Mouse (Mus musculus): ENCODE data around the gene Nudc. TPM values are rescaled to one million over a fixed set of nuclear protein-coding genes. Genes with fewer than 3 reads are reported as not detected.

The Nudc gene
- polyA plus RNA-seq, 1 experiment, result 84.2 TPM

GRCm38 (mm10) chr4:133569291-133570065 is 23.7 kb upstream of the Nudc start:
- no peak overlapping the region; the same call in 1 of the 2 replicates for H3K27ac ChIP-seq (ENCODE audit: insufficient read depth, low read length)
- 0 out of 2 replicates have a peak, but pooled peaks cover 3% of the 10 kb centered on the region for H3K4me1 ChIP-seq (ENCODE audit: control insufficient read depth, insufficient read depth, low read length)
- no peak overlapping the region for H3K4me3 ChIP-seq (ENCODE audit: insufficient read depth, low read length)
- TF ChIP-seq POLR2A (IDR thresholded peaks at IDR 0.05; ENCODE audit: low read depth, low read length) (no peak), CTCF (IDR thresholded peaks at IDR 0.05; ENCODE audit: borderline replicate concordance, insufficient read depth, low read length) (no peak)

DNA sequence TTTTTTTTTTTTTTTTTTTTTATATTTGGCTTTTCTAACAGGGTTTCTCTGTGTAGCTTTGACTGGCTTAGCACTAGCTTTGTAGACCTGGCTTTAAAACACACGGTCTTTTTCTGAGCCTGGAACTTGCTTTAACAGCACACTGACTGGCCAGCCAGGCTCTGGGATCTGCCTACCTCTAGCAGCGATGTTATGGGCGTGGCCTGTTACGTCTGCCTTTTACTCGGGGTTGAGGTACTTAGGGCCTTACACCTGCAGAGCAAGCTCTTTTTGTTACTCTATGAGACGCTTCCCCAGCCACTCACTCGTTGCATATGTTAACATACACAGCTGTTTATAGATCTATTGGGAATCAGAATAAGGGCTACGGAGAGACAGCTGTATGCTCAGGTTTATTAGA is 21.5 kb upstream of the Nudc start:
- H3K4me3 ChIP-seq (ENCODE audit: insufficient read depth, low read length), result no peak overlapping the region
- no peak overlapping the region for H3K27ac ChIP-seq (ENCODE audit: insufficient read depth, low read length)
- 0 out of 2 replicates have a peak, but pooled peaks cover 3% of the 10 kb centered on the region for H3K4me1 ChIP-seq (ENCODE audit: control insufficient read depth, insufficient read depth, low read length)
- no peak for TF ChIP-seq POLR2A (IDR thresholded peaks at IDR 0.05; ENCODE audit: low read depth, low read length)
- no peak for TF ChIP-seq CTCF (IDR thresholded peaks at IDR 0.05; ENCODE audit: borderline replicate concordance, insufficient read depth, low read length)

GRCm38 (mm10) chr4:133563123-133563571 is 17.4 kb upstream of the Nudc start:
- H3K4me1 ChIP-seq (ENCODE audit: control insufficient read depth, insufficient read depth, low read length), result no peaks in the 10 kb centered on the region
- H3K4me3 ChIP-seq (ENCODE audit: insufficient read depth, low read length), result no peak overlapping the region
- TF ChIP-seq POLR2A (IDR thresholded peaks at IDR 0.05; ENCODE audit: low read depth, low read length), result no peak
- TF ChIP-seq CTCF (IDR thresholded peaks at IDR 0.05; ENCODE audit: borderline replicate concordance, insufficient read depth, low read length), result no peak
- H3K27ac ChIP-seq (ENCODE audit: insufficient read depth, low read length), result no peak overlapping the region

GRCm38 (mm10) chr4:133561622-133562021 is 15.8 kb upstream of the Nudc start:
- Histone ChIP-seq H3K27ac (ENCODE audit: insufficient read depth, low read length) (no peak overlapping the region), H3K4me3 (ENCODE audit: insufficient read depth, low read length) (no peak overlapping the region), H3K4me1 (ENCODE audit: control insufficient read depth, insufficient read depth, low read length) (no peaks in the 10 kb centered on the region)
- TF ChIP-seq POLR2A (IDR thresholded peaks at IDR 0.05; ENCODE audit: low read depth, low read length), result no peak
- no peak for TF ChIP-seq CTCF (IDR thresholded peaks at IDR 0.05; ENCODE audit: borderline replicate concordance, insufficient read depth, low read length)

DNA sequence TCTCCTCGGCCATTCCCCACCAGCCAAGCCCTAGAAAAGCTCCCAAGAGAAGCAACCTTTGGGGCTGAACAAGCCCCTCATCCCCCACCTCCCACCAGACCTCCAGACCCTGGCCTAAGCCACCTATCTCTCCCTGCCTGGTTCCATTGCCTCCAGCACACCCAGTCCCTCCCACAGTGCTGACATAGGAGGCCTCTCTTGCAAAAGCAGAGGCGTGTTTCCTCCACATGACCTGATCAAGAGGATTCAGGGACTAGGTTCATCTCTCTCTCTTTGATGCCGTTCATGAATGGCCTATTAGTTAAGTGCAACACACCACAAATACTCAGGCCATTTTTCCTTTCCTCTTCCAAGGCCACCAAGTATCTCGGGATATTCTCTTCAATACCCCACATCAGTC is 14.1 kb upstream of the Nudc start:
- H3K4me1 ChIP-seq (ENCODE audit: control insufficient read depth, insufficient read depth, low read length), result no peaks in the 10 kb centered on the region

GRCm38 (mm10) chr4:133557041-133557717 is 11.4 kb upstream of the Nudc start:
- Histone ChIP-seq H3K27ac (ENCODE audit: insufficient read depth, low read length) (no peak overlapping the region), H3K4me1 (ENCODE audit: control insufficient read depth, insufficient read depth, low read length) (no peaks in the 10 kb centered on the region), H3K4me3 (ENCODE audit: insufficient read depth, low read length) (no peak overlapping the region)
- no peak for TF ChIP-seq POLR2A (IDR thresholded peaks at IDR 0.05; ENCODE audit: low read depth, low read length)
- no peak for TF ChIP-seq CTCF (IDR thresholded peaks at IDR 0.05; ENCODE audit: borderline replicate concordance, insufficient read depth, low read length)

More for the DNA sequence above, 14.1 kb upstream of the Nudc start:
- Histone ChIP-seq H3K4me3 (ENCODE audit: insufficient read depth, low read length) (no peak overlapping the region), H3K27ac (ENCODE audit: insufficient read depth, low read length) (no peak overlapping the region)
- TF ChIP-seq CTCF (IDR thresholded peaks at IDR 0.05; ENCODE audit: borderline replicate concordance, insufficient read depth, low read length), result no peak
- TF ChIP-seq POLR2A (IDR thresholded peaks at IDR 0.05; ENCODE audit: low read depth, low read length), result no peak

DNA sequence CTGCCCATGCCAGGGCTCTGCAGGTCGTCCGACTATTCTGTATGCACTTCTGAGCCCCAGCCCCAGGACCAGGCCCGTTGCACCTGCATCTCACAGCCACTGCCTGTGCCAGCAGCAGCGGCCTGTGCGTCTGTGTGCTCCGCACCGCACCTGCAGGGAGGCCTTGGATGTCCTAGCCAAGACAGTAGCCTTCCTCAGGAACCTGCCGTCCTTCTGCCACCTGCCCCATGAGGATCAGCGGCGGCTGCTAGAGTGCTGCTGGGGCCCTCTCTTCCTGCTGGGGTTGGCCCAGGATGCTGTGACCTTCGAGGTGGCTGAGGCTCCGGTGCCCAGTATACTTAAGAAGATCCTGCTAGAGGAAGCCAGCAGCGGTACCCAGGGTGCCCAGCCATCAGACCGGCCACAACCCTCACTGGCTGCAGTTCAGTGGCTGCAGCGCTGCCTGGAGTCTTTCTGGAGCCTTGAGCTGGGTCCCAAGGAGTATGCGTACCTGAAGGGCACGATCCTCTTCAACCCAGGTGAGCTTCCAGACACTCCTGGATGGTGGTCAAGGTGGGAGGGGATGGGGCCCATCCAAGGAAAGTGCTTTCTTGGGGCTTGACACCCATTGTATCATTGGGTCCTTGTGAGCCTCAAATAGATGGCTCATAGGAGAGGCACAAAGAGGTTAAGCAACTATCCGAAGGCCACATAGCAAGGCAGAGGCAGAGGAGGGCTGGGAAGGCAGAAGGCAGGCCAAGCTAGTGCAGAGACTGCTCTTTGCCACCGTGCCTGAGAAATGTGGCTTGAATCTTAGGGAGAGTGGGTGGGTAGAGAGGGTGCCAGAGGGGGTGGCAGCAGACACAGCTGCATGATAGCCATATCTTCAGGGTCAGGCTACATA is 7.9 kb upstream of the Nudc start:
- Histone ChIP-seq H3K27ac (ENCODE audit: insufficient read depth, low read length) (no peak overlapping the region), H3K4me1 (ENCODE audit: control insufficient read depth, insufficient read depth, low read length) (no peaks in the 10 kb centered on the region), H3K4me3 (ENCODE audit: insufficient read depth, low read length) (no peak overlapping the region)
- no peak for TF ChIP-seq POLR2A (IDR thresholded peaks at IDR 0.05; ENCODE audit: low read depth, low read length)
- TF ChIP-seq CTCF (IDR thresholded peaks at IDR 0.05; ENCODE audit: borderline replicate concordance, insufficient read depth, low read length), result no peak

DNA sequence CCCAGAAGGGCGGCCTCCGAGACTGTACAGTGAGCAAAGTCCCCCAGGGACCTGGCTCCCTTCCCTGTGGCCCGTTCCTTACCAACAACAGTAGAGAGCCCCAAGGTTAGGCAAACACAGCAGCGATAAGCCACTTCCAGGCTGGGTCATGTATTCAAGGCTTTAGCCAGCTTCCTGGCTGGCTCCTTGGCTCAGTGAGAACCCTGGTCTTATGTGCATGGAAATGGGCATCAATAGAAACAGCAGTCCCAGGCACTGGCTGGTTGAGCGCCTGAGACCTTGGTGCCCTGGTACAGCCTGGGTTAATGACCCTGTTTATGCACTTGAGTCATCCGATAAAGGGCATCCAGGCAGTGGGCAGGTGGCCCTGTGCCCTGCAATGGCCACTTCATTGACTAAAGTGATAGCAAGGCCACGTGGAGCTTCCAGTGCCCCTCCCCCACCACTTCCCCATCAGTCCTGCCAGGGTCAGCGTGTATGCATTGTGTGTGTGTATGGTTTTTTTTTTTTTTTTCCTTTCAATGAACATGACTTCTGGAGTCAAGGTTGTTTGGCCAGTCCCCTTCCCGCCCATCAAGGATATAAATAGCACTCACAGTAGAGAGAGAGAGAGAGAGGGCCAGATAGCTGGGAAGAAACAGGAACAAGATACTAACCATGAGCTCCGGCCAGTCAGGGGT is 7.1 kb upstream of the Nudc start, which contains the start of gene Nr0b2:
Gene Nr0b2, plus strand, starts transcription at position 609 of the 680 bp plus-strand sequence.
- no peak for TF ChIP-seq POLR2A (IDR thresholded peaks at IDR 0.05; ENCODE audit: low read depth, low read length)
- no peak for TF ChIP-seq CTCF (IDR thresholded peaks at IDR 0.05; ENCODE audit: borderline replicate concordance, insufficient read depth, low read length)

GRCm38 (mm10) chr4:133552029-133552428 is 6.2 kb upstream of the Nudc start:
- Histone ChIP-seq H3K4me1 (ENCODE audit: control insufficient read depth, insufficient read depth, low read length) (no peaks in the 10 kb centered on the region), H3K4me3 (ENCODE audit: insufficient read depth, low read length) (no peak overlapping the region), H3K27ac (ENCODE audit: insufficient read depth, low read length) (no peak overlapping the region)
- TF ChIP-seq POLR2A (IDR thresholded peaks at IDR 0.05; ENCODE audit: low read depth, low read length) (no peak), CTCF (IDR thresholded peaks at IDR 0.05; ENCODE audit: borderline replicate concordance, insufficient read depth, low read length) (no peak)

More for the DNA sequence above, 7.1 kb upstream of the Nudc start, which contains the start of gene Nr0b2:
- no peak within 1 kb of the TSS for H3K27ac ChIP-seq (ENCODE audit: insufficient read depth, low read length)
- H3K4me3 ChIP-seq (ENCODE audit: insufficient read depth, low read length), result no peak within 1 kb of the TSS
- no peaks in the 10 kb centered on the region for H3K4me1 ChIP-seq (ENCODE audit: control insufficient read depth, insufficient read depth, low read length)
